Mouse (Mus musculus) 416B (cell line): ENCODE data around the gene Cdk5rap2.
A peak's percentile ranks its signal among the peaks of the same experiment; 100 is the strongest.

ENCODE experiments used
- DNase-seq: peaks from one replicate; pipeline ENCODE4 v3.0.0; 2011; ENCODE audit warnings: low read depth

Gene Cdk5rap2

DNA sequence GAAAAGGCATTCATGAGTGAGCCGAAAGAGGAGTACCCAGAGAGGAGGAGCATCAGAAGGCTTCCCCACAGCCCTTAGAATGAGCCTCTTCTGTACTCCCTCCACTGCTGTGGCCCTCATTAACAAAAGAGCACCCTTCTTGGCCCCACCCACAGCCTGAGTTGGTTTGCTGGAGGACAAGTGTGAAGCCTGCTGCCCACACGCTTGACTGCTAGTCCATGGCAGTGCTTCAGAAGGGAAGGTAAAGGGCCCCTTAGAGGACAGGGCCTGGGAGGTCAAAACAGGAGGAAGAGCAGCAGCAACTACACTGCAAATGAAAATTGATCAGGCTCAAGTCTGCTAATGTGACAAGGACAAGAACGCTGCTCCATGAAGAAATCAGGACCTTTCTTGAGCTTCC lies 56.6 kb downstream of the Cdk5rap2 start:
- no peak for DNase-seq

DNA sequence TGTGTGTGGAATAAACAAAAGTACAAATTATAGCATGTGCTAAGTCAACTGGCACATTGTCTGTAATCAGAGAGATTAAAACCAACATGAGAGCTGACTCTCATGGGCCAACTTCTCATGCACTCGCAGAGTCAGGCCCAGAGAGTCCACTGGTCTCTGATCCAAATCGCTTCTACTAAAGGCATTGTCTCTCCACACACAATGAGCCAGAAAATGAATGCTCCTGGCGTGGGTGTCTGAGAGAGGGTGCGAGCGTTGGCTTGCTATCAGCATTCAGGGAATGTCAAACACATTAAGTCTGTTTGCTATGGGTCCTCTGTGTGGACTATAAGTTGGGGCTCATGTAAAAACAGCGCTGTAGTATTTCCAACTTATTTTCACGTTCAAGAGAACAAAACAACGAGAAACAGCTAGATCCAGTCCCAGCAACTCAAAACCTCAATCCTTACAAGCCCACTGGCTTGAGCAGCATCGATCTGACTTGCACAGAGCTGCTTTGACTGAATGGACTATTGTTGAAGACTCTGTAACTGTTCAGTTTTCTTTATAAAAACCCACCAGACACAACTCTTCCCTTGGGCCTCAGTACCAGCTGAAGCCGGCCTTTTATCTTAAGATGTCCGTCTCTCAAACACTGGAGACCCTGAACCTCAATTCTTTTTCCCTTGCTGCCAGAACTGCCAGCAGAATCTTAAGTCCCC lies 74.6 kb downstream of the Cdk5rap2 start:
- DNase-seq: no peak

DNA sequence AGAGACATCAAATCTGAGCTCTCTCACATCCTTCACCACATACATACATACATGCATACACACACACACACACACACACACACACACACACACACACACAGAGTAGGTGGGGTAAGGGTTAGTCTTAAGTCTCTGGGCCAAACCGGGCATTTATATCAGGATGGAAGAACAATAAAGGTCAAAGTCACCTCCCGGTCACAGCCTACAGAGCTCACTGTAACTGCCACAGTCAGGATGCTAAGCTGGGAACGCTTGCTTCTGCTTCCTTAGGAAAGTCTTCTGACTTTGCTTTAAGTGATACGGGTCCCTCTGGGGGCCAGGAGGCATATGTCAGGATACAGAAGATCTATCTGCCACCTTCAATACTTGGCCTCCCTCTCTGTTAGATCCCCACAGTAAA lies 75.2 kb downstream of the Cdk5rap2 start:
- DNase-seq: no peak

DNA sequence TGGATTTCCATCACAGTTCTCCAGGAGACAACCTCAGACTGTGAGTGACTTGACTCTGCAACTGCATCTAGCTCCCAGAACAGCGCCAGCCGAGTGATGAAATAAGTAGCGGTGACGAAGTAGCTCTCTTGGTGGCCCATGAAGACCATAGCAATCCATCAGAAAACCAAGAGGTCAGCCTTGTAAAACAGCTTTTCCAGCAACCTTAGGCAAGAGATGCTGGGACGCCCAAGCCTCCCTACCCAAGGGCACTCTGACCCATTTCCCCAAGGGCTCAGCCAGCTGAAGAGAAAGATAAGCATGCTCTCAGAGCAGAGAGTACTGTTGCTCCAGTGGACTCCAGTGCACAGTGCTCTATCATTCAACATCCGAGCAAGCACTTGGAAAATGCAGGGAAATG lies 77.3 kb downstream of the Cdk5rap2 start:
- no peak for DNase-seq

DNA sequence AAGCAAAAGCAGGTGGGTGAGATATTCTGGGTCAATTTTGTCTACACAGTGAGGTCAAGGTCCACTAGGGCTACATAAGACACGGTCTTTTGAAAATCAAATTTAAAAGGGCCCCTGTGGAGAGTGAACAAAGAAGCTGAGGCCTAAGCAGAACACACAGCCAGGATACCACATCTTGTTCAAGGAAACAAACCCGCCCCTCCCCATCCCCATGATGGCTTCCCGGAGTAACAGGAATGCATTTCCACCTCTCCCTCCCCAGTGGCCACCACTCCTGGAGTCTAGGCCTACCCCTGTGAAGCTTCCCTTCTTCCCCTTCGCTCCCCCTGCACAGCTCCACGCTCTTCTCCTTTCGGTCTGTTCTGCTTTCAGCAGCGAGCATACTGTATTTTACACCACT lies 77.7 kb downstream of the Cdk5rap2 start:
- no peak for DNase-seq

DNA sequence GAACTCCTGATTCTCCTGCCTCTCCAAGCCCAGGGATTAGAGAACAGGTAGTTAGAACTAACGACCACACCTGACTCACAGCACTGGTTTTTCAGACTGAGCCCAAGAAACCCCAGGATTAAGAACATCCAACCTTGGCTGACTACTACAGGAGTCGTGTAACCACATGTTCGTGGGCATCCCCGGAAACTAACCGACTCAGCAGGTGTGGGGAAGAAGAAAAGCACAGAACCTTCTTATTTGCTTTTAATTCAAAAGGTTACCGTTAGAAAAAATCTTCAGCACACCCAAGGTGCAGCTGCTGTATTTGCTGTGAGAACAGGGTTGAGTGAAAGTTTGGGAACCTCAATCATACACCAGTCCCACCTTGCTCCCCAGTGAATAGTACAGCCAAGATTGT lies 79.1 kb downstream of the Cdk5rap2 start:
- no peak for DNase-seq

DNA sequence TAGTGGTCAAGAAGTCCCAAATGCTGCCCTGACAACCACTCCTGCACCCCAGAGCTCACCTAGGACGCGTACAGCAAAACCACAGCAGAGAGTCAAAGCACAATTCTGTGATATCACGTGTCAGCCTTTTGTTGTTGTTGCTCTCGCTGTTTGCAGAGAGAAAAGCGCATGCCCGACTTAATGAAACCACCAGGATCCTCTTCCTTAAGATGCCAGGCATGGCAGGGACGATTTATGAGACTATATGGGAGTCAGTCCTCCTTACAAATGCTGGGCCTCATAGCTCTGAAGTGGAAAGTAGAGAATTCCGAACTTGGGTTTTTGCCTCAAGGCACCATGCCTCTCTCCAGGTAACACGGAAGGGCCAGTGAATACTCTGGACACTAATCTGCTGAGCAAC lies 82.2 kb downstream of the Cdk5rap2 start:
- no peak for DNase-seq

DNA sequence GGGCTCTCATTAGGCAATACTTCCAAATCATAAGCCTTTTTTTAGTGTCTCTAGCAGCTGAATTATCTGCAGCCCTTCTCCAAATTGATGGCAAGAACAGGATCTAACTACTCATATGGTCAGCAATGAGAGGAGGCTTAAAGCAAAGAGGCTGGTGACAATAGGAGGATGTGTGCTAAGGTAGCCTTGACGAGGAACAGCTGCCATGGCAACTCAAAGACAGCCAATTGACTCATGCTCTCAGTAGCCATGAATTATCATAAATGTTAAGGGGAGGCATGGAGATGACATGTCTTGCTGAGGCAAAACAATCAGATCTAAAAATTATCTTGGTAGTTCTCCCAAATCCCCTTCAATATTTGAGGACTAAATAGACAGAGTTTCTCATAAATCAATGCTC lies 82.8 kb downstream of the Cdk5rap2 start:
- no peak for DNase-seq

DNA sequence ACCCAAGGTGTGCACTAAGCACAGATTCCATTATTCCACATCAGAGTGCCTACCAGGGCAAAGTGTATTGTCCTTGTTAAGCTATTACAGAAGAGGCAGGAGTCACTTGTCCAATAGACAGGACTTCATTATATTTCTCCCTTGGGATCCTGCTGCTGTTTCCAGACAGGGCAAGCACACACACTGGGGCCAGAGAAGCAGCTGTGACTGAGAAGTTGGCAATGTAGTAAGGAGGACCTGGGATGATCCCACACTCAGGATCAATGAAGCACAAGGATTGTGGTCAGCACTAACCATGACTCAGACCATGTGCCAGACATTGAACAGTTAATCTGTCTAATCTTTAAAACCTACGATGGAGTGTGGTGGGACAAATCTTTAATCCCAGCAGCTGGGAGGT lies 88.7 kb downstream of the Cdk5rap2 start:
- no peak for DNase-seq

DNA sequence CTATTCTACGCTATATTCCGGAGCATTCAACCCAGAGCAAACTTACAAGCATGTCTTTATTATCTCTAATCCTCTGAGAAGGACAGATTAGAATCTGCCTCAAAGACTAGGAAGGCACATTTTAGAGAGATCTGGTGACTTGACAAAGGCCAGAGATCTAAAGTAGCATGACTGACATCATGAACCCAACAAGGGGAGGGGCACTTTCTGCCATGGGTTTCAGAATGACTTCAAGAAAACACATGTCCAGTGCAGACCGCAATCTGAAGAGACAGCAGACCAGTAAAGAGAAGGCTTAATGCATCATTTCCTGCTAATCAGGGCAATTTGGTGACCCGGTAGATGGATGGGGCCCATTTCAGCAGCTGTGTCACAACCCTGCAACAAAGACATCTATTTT lies 98.1 kb downstream of the Cdk5rap2 start:
- no peak for DNase-seq

DNA sequence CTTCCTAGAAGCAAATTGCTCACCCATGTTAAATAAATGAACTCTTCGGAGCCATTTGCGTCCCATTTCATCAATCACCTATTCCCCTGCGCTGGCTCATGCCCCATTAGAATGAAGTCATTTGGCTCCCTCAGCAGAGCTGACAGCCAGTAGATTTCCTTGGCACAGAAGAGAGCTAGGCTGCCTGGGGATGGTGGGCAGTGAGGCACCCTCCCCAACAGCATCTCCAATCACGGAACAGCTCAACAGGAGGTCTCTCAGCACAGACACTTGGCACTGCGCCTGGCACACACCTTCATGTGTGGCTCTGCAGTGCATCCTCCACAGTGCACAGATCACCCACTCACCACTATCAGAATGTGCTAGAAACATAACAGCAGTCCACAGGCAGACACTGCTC lies 98.7 kb downstream of the Cdk5rap2 start:
- DNase-seq: no peak

DNA sequence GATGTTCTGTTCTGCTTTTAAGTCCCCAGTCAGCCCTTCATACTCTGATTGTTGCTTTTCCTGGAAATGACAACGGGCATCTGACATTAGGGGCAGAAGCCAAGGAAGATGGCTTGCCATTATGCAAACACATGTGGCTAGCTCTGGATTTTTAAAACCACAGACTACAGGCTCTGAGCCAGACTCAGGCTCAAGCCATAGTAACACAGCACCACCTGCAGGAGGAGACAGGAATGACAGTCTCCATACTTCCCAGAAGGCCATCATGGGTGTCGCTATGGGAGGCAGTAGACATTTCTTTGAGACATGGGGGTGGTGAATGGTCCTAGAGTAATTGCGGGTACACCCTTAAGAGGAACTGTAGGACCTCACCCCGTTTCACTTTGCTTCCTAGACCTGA lies 103.0 kb downstream of the Cdk5rap2 start:
- DNase-seq: peak; percentile 86

DNA sequence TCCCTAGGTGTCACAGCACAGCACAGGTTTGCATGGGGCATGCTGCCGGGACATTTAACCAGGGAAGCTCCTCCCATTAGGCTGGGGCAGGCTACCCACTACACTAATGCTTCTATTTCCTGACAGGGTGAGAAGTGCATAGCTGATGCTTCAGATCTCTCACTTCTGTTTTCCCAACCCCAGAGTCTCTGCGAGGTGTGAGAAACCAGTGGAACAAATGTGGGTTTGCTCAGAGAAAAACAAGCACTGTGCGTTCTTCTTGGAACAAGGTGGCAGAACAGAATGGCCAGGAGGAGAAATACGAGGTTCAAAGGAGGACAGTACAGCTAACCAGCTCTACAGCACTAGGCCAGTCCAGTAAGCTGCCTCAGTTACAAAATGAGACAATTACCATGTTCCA lies 106.4 kb downstream of the Cdk5rap2 start:
- no peak for DNase-seq

DNA sequence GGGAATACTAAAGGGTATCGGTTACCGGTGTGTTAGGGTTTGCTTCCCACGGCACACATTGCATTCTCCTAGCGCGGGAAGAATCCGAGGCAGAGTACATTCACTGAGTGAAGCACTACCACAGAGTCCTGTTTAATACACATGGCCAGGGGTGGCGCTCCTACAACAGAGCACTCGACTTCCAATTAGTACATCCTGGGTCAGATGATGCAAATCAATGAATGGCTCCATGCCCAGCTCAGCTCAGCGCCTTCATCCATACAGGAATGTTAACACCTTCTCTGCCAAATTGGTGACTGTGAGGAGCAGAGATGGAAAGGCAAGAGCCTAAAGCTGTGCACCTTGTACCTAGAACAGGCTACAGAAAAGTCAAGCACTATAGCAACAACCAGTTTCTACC lies 109.1 kb downstream of the Cdk5rap2 start:
- DNase-seq: no peak

DNA sequence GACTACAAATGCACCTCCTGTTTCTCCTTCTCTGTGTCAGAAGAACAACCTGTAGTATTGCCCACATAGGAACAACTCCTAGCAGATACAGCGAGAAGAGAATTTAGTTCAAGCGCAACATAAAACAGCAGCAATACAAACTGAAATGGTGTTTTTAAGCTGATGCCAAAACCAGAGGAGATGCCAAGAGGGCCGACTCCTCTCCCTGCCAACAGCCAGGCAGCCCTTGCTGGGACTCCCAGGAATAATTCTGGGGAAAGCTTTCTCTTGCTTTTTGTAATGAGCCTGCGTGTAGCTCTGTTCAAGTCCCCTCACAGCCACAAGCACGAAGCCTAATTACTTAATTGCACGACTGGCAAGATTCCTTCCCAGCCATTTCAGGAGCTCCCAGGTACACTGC lies 120.9 kb downstream of the Cdk5rap2 start:
- DNase-seq: no peak

DNA sequence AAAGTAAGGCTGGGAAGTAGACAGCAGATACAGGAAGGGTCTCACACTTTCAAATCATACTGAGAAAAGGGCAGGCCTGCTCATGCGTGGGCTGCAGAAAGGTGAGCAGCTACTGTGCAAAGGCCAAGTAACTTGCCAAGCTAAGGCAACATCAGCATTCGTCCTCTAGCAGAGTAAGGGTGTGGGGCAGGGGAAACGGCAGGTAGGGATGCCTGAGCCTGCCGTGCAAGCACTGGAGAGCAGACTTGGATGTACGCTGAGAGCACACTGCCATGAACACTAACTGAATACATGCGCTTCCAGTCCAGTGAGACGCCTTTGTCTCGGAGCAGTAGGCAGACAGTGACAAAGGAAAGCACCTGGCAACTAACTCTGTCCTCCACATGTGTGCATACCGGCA lies 127.1 kb downstream of the Cdk5rap2 start:
- no peak for DNase-seq

DNA sequence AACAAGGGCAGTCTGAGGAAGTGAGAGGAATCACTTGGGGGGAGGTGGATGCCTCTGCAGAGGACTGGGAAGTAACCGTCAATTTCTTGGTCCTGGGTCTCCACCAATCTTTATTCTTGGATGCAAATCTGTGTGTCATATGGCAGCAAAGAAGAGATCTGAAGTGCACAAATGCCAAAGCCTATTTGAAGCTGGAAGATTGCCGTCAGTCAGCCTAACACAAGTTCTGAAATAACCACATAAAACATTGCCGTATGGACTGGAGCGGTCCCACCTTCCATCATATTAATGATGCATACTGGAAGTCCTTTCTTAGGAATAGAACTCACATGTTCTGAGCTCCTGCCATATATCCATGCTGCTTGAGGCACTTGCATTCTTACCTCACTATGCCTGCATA lies 131.4 kb downstream of the Cdk5rap2 start:
- no peak for DNase-seq

DNA sequence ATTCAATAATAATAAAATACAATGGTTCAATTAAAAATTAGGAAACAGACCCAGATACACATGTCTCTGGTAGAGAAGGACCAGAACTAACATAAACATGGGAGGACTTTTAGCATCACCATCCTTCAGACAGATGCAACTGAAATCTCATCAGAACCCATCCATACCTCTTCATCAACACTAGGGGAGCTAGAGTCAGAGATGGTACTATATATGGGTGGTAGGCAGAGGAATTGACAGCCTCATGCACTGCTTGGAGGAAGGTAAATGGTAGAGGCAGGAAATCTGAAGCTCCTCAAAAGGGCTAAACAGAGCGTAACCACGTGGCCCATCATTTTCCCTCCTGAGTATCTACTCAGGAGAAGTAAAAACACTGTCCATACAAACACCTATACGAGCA lies 132.2 kb downstream of the Cdk5rap2 start:
- DNase-seq: no peak

DNA sequence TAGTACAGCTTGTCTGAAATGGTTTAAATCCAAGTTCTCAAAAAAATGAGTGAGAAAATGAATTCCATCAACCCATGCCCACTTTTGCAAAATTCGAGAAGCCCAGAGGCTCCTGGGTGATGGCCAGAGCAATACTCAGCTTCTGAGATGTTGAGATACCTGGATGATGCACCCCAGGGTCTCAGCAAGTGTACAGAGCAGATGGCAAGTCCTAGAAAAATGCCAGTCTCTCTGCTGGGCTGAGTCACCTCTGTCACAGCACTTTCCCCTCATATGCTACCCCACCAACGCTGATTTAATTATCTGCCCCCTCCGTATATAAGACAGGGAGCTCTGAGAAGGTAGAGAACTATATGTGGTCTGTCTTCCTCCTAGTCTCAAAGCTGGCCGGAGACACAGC lies 137.3 kb downstream of the Cdk5rap2 start:
- DNase-seq: no peak

DNA sequence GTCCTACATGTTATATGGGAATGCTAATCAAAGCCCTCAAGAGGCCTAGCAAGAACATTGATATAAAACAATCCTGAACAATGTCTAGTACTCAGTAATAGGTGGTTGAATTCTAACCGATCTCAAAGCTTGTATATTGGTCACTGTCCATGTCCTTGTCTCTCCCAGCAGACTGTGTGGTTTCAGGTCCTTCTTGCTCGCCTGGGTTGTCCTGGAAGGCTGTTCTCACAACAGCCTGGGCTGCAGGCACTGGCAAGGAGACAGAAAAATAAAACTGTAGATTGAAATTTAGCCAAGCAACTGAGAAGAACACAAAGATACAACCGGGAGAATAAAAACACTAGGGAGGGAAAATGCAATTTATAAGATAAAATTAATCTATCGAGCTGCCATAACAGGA lies 137.7 kb downstream of the Cdk5rap2 start:
- no peak for DNase-seq

DNA sequence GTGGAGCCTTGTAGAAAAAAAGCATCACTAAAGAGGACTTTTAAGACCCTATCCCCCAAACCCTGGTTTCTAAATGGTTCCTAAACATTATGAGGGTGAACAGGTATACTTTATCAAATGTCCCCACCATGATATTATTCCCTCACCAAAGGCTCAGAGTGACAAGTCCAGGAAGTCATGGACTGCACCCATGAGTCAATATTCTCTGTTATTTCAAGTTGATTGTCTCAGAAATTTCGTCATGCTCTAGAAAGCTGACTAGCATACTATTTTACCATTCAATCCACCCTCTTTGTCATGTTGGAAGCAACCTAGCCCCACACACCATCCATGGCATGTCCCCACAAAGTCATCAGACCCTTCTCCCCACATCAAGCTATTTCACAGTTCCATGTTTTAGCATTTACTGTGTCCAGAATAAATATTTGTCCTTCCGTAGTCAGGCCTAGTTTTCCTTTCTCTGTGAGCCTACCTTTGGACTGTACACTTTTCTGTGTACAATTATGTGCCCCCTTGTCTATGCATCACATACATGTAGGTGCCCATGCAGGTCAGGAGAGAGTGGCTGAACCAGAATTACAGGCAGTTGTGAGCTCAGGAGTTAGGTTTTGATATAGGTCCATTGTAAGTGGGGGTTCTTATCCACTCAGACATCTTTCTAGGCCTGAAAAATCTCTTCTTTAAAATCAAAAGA lies 142.9 kb downstream of the Cdk5rap2 start:
- no peak for DNase-seq

DNA sequence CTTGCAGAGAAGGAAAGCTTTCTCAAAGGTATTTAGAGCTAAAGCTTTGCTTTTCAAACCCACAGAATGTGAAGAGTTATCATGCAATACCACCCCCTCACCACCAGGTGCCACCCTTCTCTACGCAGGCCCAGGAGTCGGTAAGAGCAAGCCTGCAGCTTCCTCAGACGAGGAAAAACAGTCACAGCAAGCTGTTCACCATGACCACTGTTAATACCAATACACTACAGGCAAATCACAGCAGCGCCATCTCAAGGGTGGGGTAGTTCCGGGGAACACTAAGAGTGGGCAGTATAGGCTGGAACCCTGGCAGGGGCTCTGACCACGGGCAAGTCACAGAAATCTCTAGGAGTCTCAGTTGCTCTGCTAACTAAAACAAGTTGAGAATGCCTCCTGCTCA lies 145.0 kb downstream of the Cdk5rap2 start:
- peak; percentile 55 for DNase-seq

DNA sequence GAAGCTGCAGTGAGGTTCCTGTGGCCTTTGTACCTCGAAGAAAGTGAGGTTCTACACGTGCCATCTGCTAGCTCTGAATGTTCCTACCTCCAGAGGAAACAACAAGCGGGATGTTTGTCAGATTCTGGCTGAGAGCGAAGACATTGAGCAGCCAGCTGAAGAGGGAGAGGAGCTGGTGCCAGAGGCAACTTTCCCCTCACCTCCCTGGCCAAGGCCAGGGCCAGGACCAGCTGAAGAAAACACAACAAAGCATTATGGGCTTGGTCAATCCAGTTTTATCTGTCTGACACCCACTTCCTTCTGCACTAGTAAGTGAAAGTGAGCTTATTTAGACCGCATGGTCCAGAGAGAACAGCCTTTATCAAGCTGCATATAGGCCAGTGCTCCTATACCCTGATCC lies 147.4 kb downstream of the Cdk5rap2 start:
- DNase-seq: no peak

DNA sequence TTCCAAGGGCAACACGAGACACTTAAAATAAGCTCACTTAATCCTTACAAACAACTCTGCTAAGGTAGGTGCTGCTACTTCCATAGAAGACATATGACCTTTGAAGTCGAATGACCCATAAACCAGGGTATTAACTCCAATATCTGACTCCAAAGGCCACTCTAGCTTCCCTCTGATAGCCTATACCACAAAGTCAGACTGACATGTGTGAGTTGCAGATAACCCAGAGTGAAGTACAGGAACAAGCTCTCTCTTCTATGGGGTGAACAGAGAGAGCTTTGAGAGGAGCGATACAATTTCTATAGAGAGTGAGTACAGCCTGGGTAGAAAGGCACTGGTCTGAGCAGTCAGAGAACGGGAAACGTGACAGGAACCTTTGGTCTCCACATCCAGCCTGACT lies 148.9 kb downstream of the Cdk5rap2 start:
- DNase-seq: no peak
